Mouse (Mus musculus) frontal cortex, adult (tissue): ENCODE results near the gene Hist1h2bb.

Source experiments
- ATAC-seq: cut with Nextera tagmentation; 2 replicates; pipeline ENCODE4 v1.9.2; 2017; ENCODE audit warnings: mild to moderate bottlenecking, moderate library complexity, mixed read lengths; ENCODE audit not compliant: low TSS enrichment

The Hist1h2bb gene

GRCm38 (mm10) chr13:23749563-23750121 is 3.1 kb downstream of the Hist1h2bb start:
- ATAC-seq, result no peak

GRCm38 (mm10) chr13:23750839-23751477 is 4.4 kb downstream of the Hist1h2bb start, which contains the start of gene Hist1h2ab:
Gene Hist1h2ab, plus strand, starts transcription at chr13:23751126.
- ATAC-seq, result peak; percentile 73

DNA sequence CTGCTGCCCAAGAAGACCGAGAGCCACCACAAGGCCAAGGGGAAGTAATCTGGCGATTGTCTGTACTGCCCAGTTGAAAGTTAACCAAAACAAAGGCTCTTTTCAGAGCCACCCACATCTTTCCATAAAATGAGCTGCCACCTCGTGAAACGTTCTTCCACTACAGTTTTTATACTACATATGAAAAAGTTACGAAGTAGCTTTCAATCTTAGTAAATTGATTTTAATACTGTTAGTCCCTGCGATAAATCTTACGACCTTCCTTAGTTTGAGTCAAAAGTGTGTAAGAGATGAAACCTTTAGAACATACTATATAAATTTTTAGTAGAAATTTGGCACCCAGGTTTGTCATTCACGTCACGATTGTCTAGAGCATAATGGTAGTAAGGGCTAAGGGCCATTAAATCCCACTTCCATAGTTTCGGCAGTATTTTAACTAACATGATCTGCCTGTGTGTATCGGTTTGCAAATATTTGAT is 5.0 kb downstream of the Hist1h2bb start:
- ATAC-seq, result no peak

DNA sequence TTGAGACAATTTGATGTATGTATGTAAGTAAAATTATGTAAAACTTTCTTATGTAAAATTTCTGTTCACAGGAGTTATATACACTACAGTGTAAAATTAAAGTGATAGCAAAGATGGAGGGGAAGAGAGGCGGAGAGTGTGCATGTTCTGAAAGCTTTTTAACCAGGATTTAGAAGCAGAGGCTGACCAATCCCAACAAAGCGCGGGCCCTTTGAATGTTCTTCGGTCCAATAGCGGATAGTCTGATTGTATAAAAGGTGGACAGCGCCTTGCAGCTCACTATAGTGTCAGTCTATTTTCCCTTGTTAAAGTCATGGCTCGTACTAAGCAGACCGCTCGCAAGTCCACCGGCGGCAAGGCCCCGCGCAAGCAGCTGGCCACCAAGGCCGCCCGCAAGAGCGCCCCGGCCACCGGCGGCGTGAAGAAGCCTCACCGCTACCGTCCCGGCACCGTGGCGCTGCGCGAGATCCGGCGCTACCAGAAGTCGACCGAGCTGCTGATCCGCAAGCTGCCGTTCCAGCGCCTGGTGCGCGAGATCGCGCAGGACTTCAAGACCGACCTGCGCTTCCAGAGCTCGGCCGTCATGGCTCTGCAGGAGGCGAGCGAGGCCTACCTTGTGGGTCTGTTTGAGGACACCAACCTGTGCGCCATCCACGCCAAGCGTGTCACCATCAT is 5.7 kb downstream of the Hist1h2bb start, which contains the start of gene Hist1h3b:
Gene Hist1h3b (plus strand): TSS at position 201 of the 675 bp plus-strand sequence.
- ATAC-seq, result peak; percentile 86

- no peak for ATAC-seq
Observed at GRCm38 (mm10) chr13:23752742-23753172, 6.2 kb downstream of the Hist1h2bb start.

DNA sequence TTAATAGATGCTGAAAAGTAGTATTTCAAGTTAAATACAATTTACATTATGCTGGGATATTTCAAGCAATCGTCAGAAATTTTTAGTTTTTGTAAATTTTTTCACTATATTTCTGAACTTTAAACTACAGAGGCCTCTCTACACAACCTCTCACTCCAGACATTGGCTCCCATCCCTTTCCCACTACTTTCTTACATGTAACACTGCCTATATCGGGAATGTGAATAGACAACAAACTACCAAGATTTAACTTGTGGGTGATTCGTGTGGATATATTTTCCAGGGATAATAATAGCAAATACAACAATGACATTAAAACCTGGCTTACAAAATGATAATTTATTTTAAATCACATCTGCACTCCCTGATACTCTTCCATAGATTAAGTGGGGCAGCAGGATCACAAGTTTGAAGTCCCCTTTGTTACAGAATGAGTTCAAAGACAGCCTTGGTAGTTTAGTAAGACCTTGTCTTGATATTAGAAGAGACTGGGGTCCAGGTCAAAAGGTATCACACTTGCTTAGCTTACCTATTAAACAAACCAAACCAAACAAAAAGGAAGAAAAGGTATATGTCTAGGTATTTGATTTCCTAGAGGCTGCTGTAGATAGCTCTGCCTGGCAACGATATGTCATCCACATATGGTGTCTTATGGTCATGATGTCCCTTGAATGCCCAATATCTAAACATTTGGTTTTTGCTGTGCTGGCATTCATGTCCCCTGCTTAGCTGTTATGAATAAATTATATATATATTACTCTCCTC is 7.0 kb downstream of the Hist1h2bb start:
- ATAC-seq, result no peak

DNA sequence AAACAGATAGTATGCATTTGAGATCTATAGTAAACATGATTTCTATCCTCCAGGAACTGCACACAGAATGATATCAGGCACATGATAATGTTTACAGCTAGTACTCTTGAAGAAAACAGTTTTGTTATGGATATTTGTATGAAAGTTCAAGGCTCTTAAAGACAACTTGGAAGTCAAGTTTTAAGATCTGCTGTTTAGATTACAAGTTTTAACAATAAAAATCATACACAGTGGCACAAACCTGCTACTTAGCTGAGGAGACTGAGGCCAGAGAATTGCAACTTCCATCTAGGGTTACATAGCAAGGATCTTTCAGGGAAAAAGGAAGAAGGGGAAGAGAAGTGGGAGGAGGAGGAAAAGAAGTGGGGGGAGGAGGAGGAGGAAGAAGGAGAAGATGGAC is 8.5 kb downstream of the Hist1h2bb start:
- ATAC-seq, result no peak

- peak; percentile 73 for ATAC-seq
Observed at GRCm38 (mm10) chr13:23756790-23757189, 10.3 kb downstream of the Hist1h2bb start, which contains the start of gene Hist1h4b. Gene Hist1h4b, plus strand, starts transcription at chr13:23757013.

DNA sequence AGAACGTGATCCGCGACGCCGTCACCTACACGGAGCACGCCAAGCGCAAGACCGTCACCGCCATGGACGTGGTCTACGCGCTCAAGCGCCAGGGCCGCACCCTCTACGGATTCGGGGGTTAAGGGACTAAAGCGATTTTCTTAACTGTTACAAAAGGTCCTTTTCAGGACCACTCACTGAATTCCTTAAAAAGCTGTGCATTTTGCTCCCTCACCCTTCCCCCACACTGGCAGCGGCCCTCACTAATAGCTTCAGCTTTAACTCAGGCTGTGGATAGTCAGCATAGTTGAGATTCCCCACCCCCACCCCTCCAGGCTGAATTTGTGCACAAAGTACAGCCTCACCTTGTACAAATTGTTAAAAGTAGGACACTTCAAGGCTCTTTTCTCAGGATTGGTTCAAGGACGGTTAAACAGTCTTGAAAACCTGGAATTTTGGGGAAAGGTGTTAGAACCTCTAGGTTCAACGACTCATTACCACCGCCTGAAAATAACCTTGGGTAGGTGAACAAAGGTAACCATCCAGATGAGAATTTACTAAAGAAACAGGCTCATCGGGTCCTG is 10.8 kb downstream of the Hist1h2bb start:
- no peak for ATAC-seq

- ATAC-seq, result no peak
Observed at GRCm38 (mm10) chr13:23757921-23758320, 11.4 kb downstream of the Hist1h2bb start.

- no peak for ATAC-seq
Observed at GRCm38 (mm10) chr13:23759251-23759771, 12.8 kb downstream of the Hist1h2bb start.

- ATAC-seq, result no peak
Observed at GRCm38 (mm10) chr13:23759916-23760239, 13.3 kb downstream of the Hist1h2bb start.

DNA sequence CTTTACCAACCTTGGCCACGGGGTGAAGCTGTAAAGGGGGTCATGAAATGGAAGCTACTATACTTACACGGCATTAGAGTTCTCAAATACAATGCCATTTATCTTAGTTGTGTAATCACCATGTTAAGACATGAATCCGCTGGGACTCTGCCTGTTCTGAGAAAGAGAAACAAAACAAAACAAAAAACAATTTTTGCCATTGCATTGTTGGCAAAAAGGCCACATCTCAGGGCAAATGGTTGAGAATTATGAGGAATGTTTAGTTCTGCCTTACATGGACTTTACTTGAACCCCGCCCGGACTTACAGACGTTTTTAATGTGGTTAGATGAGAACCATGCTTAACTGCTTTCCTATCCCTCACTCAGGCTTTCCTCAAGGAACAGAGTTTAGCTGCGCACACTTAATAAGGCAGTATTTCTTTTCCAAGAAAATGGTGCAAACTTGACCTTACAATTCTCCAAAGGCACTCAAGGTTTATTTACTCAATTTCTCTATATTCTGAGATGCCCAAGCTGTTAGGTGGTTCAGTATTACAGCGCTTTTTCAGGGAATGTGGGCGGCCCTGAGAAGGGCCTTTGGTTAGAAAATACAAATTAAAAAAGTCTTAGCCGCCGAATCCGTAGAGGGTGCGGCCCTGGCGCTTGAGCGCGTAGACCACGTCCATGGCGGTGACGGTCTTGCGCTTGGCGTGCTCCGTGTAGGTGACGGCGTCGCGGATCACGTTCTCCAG is 13.9 kb downstream of the Hist1h2bb start:
- no peak for ATAC-seq

- ATAC-seq, result peak; percentile 53
Observed at GRCm38 (mm10) chr13:23760972-23761864, 14.7 kb downstream of the Hist1h2bb start, which contains the start of gene Hist1h4a. Gene Hist1h4a, minus strand, starts transcription at chr13:23761230.

DNA sequence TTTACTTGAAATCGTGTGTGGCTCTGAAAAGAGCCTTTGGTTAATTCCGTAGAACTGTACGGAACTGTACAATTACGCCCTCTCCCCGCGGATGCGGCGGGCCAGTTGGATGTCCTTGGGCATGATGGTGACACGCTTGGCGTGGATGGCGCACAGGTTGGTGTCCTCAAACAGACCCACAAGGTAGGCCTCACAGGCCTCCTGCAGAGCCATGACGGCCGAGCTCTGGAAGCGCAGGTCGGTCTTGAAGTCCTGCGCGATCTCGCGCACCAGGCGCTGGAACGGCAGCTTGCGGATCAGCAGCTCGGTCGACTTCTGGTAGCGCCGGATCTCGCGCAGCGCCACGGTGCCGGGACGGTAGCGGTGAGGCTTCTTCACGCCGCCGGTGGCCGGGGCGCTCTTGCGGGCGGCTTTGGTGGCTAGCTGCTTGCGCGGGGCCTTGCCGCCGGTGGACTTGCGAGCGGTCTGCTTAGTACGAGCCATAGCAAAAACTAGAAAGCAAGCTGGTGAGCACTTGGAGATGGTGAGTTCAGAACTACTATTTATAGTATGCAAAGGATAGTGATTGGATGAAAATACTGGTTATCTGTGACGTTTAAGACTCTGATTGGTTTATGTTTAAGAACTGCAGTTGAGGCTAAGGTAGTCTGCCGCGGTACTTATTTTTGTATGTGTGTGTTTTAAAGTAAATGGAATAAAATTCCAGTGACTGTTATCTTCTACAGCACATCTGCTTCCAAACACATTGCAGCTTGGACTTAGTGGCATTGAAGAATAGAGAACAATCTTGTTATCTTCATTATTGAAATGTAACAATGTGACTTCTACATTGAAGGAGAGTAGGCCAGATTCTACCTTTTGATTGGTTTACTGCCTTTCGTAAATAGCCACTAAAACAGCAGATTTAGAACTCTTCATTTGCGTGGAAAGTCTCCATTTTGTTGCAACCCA is 15.6 kb downstream of the Hist1h2bb start, which contains the start of gene Hist1h3a:
Gene Hist1h3a (minus strand): TSS at position 516 of the 951 bp plus-strand sequence.
- peak; percentile 73 for ATAC-seq

- no peak for ATAC-seq
Observed at GRCm38 (mm10) chr13:23763242-23763585, 16.7 kb downstream of the Hist1h2bb start.

DNA sequence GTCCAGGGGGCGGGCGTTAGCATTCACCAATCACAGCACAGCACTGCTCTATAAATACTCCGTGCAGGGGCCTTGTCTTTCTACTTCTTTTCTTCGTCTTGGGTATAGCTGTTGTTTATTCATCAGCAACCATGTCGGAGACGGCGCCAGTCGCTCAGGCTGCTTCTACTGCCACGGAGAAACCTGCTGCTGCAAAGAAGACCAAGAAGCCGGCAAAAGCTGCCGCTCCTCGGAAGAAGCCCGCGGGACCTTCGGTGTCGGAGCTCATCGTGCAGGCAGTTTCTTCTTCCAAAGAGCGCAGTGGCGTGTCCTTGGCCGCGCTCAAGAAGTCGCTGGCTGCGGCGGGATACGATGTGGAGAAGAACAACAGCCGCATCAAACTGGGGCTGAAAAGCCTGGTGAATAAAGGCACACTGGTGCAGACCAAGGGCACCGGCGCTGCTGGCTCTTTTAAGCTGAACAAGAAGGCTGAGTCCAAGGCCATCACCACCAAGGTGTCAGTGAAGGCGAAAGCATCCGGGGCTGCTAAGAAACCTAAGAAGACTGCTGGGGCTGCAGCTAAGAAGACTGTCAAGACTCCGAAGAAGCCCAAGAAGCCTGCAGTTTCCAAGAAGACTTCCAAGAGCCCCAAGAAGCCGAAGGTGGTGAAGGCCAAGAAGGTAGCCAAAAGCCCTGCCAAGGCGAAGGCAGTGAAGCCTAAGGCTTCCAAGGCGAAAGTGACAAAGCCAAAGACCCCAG is 17.2 kb downstream of the Hist1h2bb start, which contains the start of gene Hist1h1a:
Gene Hist1h1a (plus strand): TSS at position 81 of the 738 bp plus-strand sequence.
- ATAC-seq, result peak; percentile 71
